Mouse (Mus musculus) myocyte (in vitro differentiated cells): ENCODE results near the gene Ssbp3. TPM values are rescaled to one million over a fixed set of nuclear protein-coding genes. Genes with fewer than 3 reads are reported as not detected.

ENCODE experiments used
- H3K27me3 ChIP-seq: one replicate; pipeline ENCODE4 v1.6.1; 2011; ENCODE audit not compliant: control insufficient read depth, insufficient read depth, insufficient read length
- H3K36me3 ChIP-seq: one replicate; pipeline ENCODE4 v1.6.1; 2011; ENCODE audit not compliant: control insufficient read depth, insufficient read depth
- H3K4me2 ChIP-seq: one replicate; pipeline ENCODE4 v1.6.1; 2011; ENCODE audit warnings: low read depth, control low read depth
- H3K4me3 ChIP-seq: one replicate; pipeline ENCODE4 v1.5.1; 2011; ENCODE audit warnings: mild to moderate bottlenecking, control low read depth, moderate library complexity
- H3K79me2 ChIP-seq: one replicate; pipeline ENCODE4 v1.6.1; 2011; ENCODE audit not compliant: control insufficient read depth, insufficient read depth
- H3ac ChIP-seq: one replicate; pipeline ENCODE4 v1.6.1; 2011; ENCODE audit not compliant: control insufficient read depth, insufficient read length
- CEBPB ChIP-seq: IDR thresholded peaks from 2 replicates; pipeline ENCODE4 v1.6.1; 2011; ENCODE audit warnings: mild to moderate bottlenecking, moderate library complexity; ENCODE audit not compliant: poor library complexity, insufficient read depth, severe bottlenecking
- E2F4 ChIP-seq: IDR thresholded peaks from one replicate; pipeline ENCODE4 v1.6.1; 2011; ENCODE audit warnings: mild to moderate bottlenecking, control low read depth, moderate library complexity; ENCODE audit not compliant: insufficient read depth
- MAX ChIP-seq: IDR thresholded peaks from one replicate; pipeline ENCODE4 v1.6.1; 2011; ENCODE audit warnings: low read depth, mild to moderate bottlenecking, control low read depth
- MYOD1 ChIP-seq, 3 experiments: IDR thresholded peaks; one replicate each; pipeline ENCODE4 v1.6.1; 2011; ENCODE audit warnings: control low read depth in 2 of 3, low read depth in 2 of 3, mild to moderate bottlenecking in 2 of 3, moderate library complexity in 1 of 3; ENCODE audit not compliant: insufficient read length in 2 of 3, control insufficient read depth in 1 of 3
- MYOG ChIP-seq, 3 experiments: IDR thresholded peaks; one replicate each; pipeline ENCODE4 v1.6.1; 2011; ENCODE audit warnings: control low read depth in 2 of 3, low read depth in 2 of 3, mild to moderate bottlenecking in 2 of 3; ENCODE audit not compliant: insufficient read length in 2 of 3, control insufficient read depth in 1 of 3, insufficient read depth in 1 of 3
- POLR2A ChIP-seq: IDR thresholded peaks from one replicate; pipeline ENCODE4 v1.6.1; 2011; ENCODE audit warnings: low read depth, mild to moderate bottlenecking, control low read depth, moderate library complexity; ENCODE audit not compliant: insufficient read length
- POLR2AphosphoS2 ChIP-seq: IDR thresholded peaks from one replicate; pipeline ENCODE4 v1.6.1; 2011; ENCODE audit warnings: low read depth, control low read depth; ENCODE audit not compliant: insufficient read length
- REST ChIP-seq: IDR thresholded peaks from one replicate; pipeline ENCODE4 v1.6.1; 2011; ENCODE audit warnings: mild to moderate bottlenecking, control low read depth, moderate library complexity; ENCODE audit not compliant: insufficient read depth, insufficient read length
- SRF ChIP-seq: IDR thresholded peaks from one replicate; pipeline ENCODE4 v1.6.1; 2011; ENCODE audit warnings: low read depth; ENCODE audit not compliant: control insufficient read depth, insufficient read length
- TCF12 ChIP-seq: IDR thresholded peaks from one replicate; pipeline ENCODE4 v1.6.1; 2011; ENCODE audit warnings: mild to moderate bottlenecking, control low read depth; ENCODE audit not compliant: poor library complexity, insufficient read depth, severe bottlenecking
- TCF3 ChIP-seq: IDR thresholded peaks from one replicate; pipeline ENCODE4 v1.6.1; 2011; ENCODE audit warnings: low read depth, control low read depth; ENCODE audit not compliant: insufficient read length
- USF1 ChIP-seq: IDR thresholded peaks from one replicate; pipeline ENCODE4 v1.6.1; 2011; ENCODE audit warnings: low read depth, mild to moderate bottlenecking, control low read depth, moderate library complexity
- polyA plus RNA-seq: library from polyadenylated mRNA; unstranded; fragments of >200 nt; fragmentation: generic; extraction: Trizol; gene quantifications from one replicate; pipeline ENCODE4 v1.2.1, GENCODE M21; 2012; ENCODE audit warnings: missing spikeins

The Ssbp3 gene
- polyA plus RNA-seq, 1 experiment, result 59.4 TPM

- no peak overlapping the region for H3K4me2 ChIP-seq
- H3K27me3 ChIP-seq, result no peaks in the 10 kb centered on the region
- H3K4me3 ChIP-seq, result no peak overlapping the region
- H3K79me2 ChIP-seq, result no peaks in the 10 kb centered on the region
- H3ac ChIP-seq, result no peak overlapping the region
- H3K36me3 ChIP-seq, result no peaks in the 10 kb centered on the region
- TF ChIP-seq MYOG (IDR thresholded peaks at IDR 0.05; ENCODE audit: control insufficient read depth in 1 of 3, insufficient read depth in 1 of 3, insufficient read length in 2 of 3, low read depth in 2 of 3) (no peak), MYOD1 (IDR thresholded peaks at IDR 0.05; ENCODE audit: control insufficient read depth in 1 of 3, insufficient read length in 2 of 3, low read depth in 2 of 3) (no peak), USF1 (no peak), MAX (no peak), POLR2A (no peak), TCF3 (no peak), SRF (no peak), TCF12 (no peak), E2F4 (no peak), REST (no peak), POLR2AphosphoS2 (no peak), CEBPB (no peak)
These were observed 161.8 kb downstream of the Ssbp3 start for GRCm38 (mm10) chr4:107072343-107072742.

GRCm38 (mm10) chr4:107075456-107075855 lies 165.0 kb downstream of the Ssbp3 start:
- TF ChIP-seq CEBPB (no peak), POLR2A (no peak), MAX (no peak), MYOG (IDR thresholded peaks at IDR 0.05; ENCODE audit: control insufficient read depth in 1 of 3, insufficient read depth in 1 of 3, insufficient read length in 2 of 3, low read depth in 2 of 3) (no peak), USF1 (no peak), SRF (no peak), TCF3 (no peak), MYOD1 (IDR thresholded peaks at IDR 0.05; ENCODE audit: control insufficient read depth in 1 of 3, insufficient read length in 2 of 3, low read depth in 2 of 3) (no peak), REST (no peak), E2F4 (no peak), POLR2AphosphoS2 (no peak), TCF12 (no peak)
- Histone ChIP-seq H3K36me3 (no peaks in the 10 kb centered on the region), H3K4me3 (no peak overlapping the region), H3K4me2 (no peak overlapping the region), H3K79me2 (no peaks in the 10 kb centered on the region), H3K27me3 (no peaks in the 10 kb centered on the region), H3ac (no peak overlapping the region)

GRCm38 (mm10) chr4:107078894-107079293 lies 168.4 kb downstream of the Ssbp3 start:
- Histone ChIP-seq H3K79me2 (no peaks in the 10 kb centered on the region), H3K36me3 (no peaks in the 10 kb centered on the region), H3K4me3 (no peak overlapping the region), H3K4me2 (no peak overlapping the region), H3K27me3 (no peaks in the 10 kb centered on the region), H3ac (no peak overlapping the region)
- no peak for TF ChIP-seq E2F4
- no peak for TF ChIP-seq USF1
- TF ChIP-seq CEBPB, result no peak

- H3K4me3 ChIP-seq, result no peak overlapping the region
- no peaks in the 10 kb centered on the region for H3K27me3 ChIP-seq
- H3K36me3 ChIP-seq, result no peaks in the 10 kb centered on the region
- TF ChIP-seq MYOD1 (IDR thresholded peaks at IDR 0.05; ENCODE audit: control insufficient read depth in 1 of 3, insufficient read length in 2 of 3, low read depth in 2 of 3) (no peak), TCF12 (no peak), SRF (no peak), USF1 (no peak), MYOG (IDR thresholded peaks at IDR 0.05; ENCODE audit: control insufficient read depth in 1 of 3, insufficient read depth in 1 of 3, insufficient read length in 2 of 3, low read depth in 2 of 3) (no peak), POLR2AphosphoS2 (no peak), POLR2A (no peak), TCF3 (no peak), E2F4 (no peak), CEBPB (no peak), REST (no peak), MAX (no peak)
- no peak overlapping the region for H3ac ChIP-seq
- no peaks in the 10 kb centered on the region for H3K79me2 ChIP-seq
- H3K4me2 ChIP-seq, result no peak overlapping the region
These were observed 169.2 kb downstream of the Ssbp3 start for GRCm38 (mm10) chr4:107079716-107080115.

GRCm38 (mm10) chr4:107082185-107082584 lies 171.7 kb downstream of the Ssbp3 start:
- TF ChIP-seq USF1 (no peak), POLR2A (no peak), MYOD1 (IDR thresholded peaks at IDR 0.05; ENCODE audit: control insufficient read depth in 1 of 3, insufficient read length in 2 of 3, low read depth in 2 of 3) (no peak), MYOG (IDR thresholded peaks at IDR 0.05; ENCODE audit: control insufficient read depth in 1 of 3, insufficient read depth in 1 of 3, insufficient read length in 2 of 3, low read depth in 2 of 3) (peak in 1 of 3 experiments; percentile 47)
- Histone ChIP-seq H3ac (no peak overlapping the region), H3K79me2 (no peaks in the 10 kb centered on the region), H3K36me3 (no peaks in the 10 kb centered on the region), H3K27me3 (peaks cover 11% of the 10 kb centered on the region), H3K4me2 (no peak overlapping the region), H3K4me3 (no peak overlapping the region)
